Mouse (Mus musculus): ENCODE data around the gene Stfa3. TPM values are rescaled to one million over a fixed set of nuclear protein-coding genes. Genes with fewer than 3 reads are reported as not detected.
"Not testable (repeated sequence)": the region's sequence is repeated elsewhere in the genome, so short reads cannot be mapped to it uniquely, and the experiment has no call there.

The Stfa3 gene
- 8.0 and 10.1 TPM in 2 replicates for total RNA-seq (2015; ENCODE audit: low replicate concordance)
- not detected in 2 replicates for total RNA-seq (2017; ENCODE audit: low replicate concordance)

GRCm38 (mm10) chr16:36455342-36455802 lies at the start of gene Stfa3:
TSS of gene Stfa3 (minus strand) at chr16:36455392.
- no peak for ATAC-seq (replicated peaks; ENCODE audit: low FRiP score, poor library complexity, severe bottlenecking)

DNA sequence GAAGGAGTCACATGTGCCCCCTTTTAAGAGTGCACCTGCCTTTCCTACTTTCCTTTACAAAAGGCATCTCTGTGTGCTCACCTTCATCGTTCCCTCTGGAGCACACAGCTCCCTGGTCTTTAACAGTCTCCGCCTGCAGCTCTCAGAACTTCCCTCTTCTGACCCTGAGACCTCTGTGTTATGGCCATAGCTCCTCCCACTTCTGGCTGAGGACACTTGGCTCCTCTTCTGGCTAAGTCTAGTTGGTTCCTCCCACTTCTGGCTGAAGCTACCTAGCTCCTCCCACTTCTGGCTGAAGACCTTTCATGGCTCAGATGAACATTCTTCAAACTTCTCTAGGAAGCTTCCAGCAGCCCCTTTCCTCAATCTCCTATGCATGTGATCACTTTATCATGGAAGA lies 47.1 kb upstream of the Stfa3 start:
- ATAC-seq (replicated peaks; ENCODE audit: low FRiP score, poor library complexity, severe bottlenecking): no peak

DNA sequence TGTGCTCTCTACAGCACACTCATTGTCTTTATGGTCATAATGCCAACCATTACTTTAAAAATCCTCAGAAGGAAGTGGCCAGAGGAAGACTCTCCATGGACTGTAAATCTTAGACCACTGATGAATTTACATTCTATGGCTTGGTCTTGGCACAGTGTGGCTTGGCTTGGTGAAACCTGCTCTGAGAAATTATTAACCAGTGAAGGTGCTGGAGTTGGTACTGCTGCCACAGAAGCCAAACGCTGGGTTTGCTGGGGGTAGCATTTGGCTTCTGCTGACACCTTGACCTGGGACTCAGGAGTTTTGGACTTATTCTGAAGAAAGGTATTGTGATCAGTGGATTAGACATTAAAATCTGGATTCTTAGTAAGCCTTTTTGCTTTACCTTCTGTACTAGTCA lies 37.2 kb upstream of the Stfa3 start:
- ATAC-seq (replicated peaks; ENCODE audit: low FRiP score, poor library complexity, severe bottlenecking): no peak

DNA sequence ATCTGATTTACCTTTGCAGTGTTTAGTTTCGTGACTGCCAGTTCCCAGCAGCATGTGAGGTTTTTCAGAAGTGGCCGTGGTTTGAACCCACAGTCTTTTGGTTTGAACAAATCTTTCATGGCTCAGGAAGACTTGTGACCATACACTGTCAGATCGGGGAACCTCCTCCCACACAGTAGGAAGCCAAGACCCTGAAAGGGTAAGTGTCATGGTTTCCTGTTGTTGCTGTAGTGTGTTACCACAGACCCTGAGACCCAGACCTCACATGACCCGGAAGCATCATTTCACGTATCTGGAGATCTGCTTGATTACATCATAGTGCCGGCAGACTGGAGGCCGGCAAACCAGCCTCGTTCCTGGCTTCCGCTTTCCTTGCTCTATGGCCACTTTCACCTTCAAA lies 21.7 kb upstream of the Stfa3 start:
- no peak for ATAC-seq (replicated peaks; ENCODE audit: low FRiP score, poor library complexity, severe bottlenecking)

DNA sequence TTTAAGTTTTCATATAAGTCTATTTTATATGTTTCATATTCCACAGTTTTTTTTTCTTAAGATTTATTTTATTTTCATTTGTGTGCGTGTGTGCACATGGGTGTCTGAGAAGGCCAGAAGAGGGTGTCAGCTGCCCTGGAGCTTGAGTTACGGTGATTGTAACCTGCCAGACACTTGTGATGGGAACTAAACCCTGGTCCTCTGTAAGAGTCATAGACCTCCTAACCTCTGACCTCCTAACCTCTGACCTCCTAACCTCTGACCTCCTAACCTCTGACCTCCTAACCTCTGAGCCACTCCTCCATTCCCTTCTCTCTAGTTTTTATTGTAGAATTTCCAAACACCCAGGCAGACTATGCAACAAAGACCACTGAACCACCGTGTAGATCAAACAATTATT lies 20.3 kb upstream of the Stfa3 start:
- ATAC-seq (replicated peaks; ENCODE audit: low FRiP score, poor library complexity, severe bottlenecking): no peak

DNA sequence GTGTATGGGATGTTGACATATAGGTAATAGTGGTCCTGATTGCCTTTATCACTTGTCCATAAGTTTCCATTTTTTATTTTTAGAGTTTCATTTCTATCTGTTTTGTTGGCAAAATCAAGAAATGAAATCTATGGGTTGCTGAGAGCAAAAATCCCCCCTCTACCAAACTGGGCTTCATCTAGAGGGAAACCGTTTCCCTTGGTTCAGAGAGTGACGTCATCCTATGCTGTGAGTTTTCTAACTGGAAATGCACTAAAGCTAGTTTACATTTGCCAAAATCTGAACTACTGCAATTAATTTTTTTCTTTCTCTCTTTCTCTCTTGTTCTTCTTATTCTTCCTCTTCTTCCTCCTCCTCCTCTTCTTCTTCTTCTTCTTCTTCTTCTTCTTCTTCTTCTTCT lies 19.7 kb upstream of the Stfa3 start:
- ATAC-seq (replicated peaks; ENCODE audit: low FRiP score, poor library complexity, severe bottlenecking): no peak

GRCm38 (mm10) chr16:36473217-36474216 lies 18.3 kb upstream of the Stfa3 start:
- 0 out of 2 replicates have a peak, but pooled peaks have one; percentile 34 for ATAC-seq (replicated peaks; ENCODE audit: low FRiP score, poor library complexity, severe bottlenecking)

DNA sequence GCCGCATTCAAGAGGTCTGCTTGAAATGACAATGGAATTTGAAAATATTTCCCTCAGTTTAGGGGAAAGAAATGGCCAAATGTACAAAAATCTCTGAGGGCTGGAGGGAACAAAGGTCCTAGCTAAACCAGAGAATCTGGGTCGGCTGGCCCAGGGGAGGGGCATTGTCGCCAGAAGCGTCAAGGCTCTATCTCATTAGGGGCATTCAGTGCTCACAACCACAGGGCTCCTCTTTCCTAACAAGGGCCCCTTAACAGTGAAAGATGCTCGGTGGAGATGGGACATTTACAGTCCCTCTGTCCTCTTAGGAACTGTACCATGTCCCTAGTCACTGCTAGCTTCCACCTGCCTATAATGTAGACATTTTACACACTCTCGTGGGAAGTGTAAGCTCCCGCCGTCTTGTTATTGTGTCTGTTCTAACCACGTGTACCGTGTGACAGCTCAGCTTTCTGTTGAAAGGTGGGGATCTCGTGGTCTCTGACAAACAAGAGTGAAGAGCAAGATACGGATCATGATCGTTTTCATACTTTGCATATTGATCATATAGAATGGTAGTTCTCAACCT lies 16.0 kb upstream of the Stfa3 start:
- no peak for ATAC-seq (replicated peaks; ENCODE audit: low FRiP score, poor library complexity, severe bottlenecking)

DNA sequence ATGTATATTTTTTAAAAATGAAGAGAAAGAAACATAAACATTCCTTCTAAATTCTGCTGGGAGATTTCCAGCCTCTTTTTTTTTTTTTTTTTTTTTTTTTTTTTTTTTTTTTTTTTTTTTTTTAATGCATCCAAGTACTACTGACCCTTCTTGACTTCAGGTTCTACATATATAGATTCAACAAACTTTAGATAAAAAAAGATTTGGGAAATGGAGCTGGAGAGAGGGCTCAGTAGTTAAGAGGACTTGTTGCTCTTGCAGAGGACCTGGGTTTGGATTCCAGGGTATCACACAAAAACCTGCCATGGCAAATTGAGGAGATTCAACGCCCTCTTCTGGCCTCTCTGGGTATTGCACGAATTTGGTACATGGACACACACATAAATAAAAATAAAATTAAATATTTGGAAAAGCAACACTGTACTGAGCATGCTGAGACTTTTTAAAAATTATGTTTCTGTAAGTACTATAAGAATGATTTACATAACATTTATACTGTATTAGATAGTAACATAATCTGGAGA lies 14.8 kb upstream of the Stfa3 start:
- no peak for ATAC-seq (replicated peaks; ENCODE audit: low FRiP score, poor library complexity, severe bottlenecking)

GRCm38 (mm10) chr16:36469367-36469766 lies 14.2 kb upstream of the Stfa3 start:
- no peak for ATAC-seq (replicated peaks; ENCODE audit: low FRiP score, poor library complexity, severe bottlenecking)

- no peak for ATAC-seq (replicated peaks; ENCODE audit: low FRiP score, poor library complexity, severe bottlenecking)
These were observed 13.7 kb upstream of the Stfa3 start for GRCm38 (mm10) chr16:36468862-36469261.

DNA sequence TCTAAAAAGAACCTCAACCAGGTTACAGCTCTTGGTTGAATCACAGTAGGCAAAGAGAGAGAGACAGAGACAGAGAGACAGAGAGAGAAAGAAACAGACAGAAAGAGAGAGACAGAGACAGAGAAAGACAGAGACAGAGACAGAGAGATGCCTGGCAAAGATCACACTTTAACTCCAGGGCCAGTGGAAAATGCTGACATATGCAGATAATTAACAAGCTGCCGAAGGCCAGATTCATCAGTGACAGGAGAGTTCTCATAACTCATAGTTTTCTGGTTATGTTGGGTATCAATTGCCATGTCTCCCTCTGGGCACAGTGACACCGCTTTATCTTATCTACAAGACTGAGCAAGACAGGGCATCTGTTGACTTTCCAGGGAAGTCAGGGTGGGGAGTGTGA lies 12.7 kb upstream of the Stfa3 start:
- ATAC-seq (replicated peaks; ENCODE audit: low FRiP score, poor library complexity, severe bottlenecking): no peak

- ATAC-seq (replicated peaks; ENCODE audit: low FRiP score, poor library complexity, severe bottlenecking): no peak
These were observed 10.2 kb upstream of the Stfa3 start for GRCm38 (mm10) chr16:36465436-36465835.

DNA sequence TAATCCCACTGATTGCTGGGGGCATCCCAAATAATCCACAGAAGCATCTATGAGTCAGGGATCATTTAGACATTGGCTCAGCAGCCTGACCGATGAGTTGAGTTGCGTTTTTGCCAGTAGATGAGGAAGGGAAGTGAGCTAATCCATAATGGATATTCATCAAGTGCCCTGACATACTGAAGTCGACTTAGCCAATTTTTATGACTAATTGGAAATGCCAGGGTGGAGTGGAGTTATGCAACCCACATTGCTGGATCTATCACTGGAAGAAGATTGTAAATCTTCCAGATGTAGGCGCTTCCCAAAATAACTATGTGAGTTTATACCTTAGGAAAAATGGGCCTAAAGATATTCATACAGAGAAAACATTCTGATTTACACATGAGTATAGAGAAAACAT lies 8.9 kb upstream of the Stfa3 start:
- ATAC-seq (replicated peaks; ENCODE audit: low FRiP score, poor library complexity, severe bottlenecking): no peak

GRCm38 (mm10) chr16:36460426-36460825 lies 5.2 kb upstream of the Stfa3 start:
- no peak for ATAC-seq (replicated peaks; ENCODE audit: low FRiP score, poor library complexity, severe bottlenecking)

- ATAC-seq (replicated peaks; ENCODE audit: low FRiP score, poor library complexity, severe bottlenecking): not testable (repeated sequence)
These were observed 34.2 kb downstream of the Stfa3 start for GRCm38 (mm10) chr16:36420979-36421378.

GRCm38 (mm10) chr16:36408357-36408756 lies 46.8 kb downstream of the Stfa3 start, which contains the start of gene Stfa2:
TSS of gene Stfa2 (minus strand) at chr16:36408457.
- no peak for ATAC-seq (replicated peaks; ENCODE audit: low FRiP score, poor library complexity, severe bottlenecking)

Measured in erythroid progenitor cell, adult 5-6 weeks (primary cell).